Comparison of ENCODE assay signal across 9 mouse cellular contexts in the genomic region with DNA sequence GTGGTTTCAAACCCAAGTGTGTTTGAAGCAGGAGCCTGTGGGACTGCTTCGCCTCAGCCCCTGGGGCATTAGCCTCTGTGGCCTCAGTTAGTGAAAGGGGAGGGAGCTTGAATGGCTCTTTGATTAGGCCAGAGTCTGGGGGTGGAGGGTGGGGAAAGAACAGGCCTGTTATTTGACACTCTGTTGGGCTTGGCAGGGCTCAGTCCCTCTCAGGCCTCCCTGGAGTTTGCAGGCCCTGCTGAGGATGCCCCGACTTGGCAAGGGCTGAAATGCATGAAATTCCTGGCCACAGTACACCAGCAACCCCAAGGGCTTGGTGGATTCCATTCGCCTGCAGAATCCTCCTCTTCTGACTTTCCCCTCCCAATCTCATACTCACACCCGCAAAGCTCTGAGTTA. TPM values are rescaled to one million over a fixed set of nuclear protein-coding genes. Genes with fewer than 3 reads are reported as not detected.
DNase-seq lines count a peak whose midpoint lies in the region; ATAC-seq and TF ChIP-seq lines count a peak whose summit lies in the region.
"Had no signal": no experiment of that assay in that cellular context is flagged by ENCODE, and none has a peak within 500 bp of the region (broad histone marks: within the 10 kb centered on the region; RNA-seq: fewer than 3 reads in every experiment).

No protein-coding gene starts in this region.

- no peak overlapping the region for H3K9ac ChIP-seq in intestine, embryonic 14.5 days (ENCODE audit: low read length)
- H3K9ac ChIP-seq in intestine, postnatal 0 days (ENCODE audit: low read depth, low read length), result no peak overlapping the region
- H3K9ac ChIP-seq in heart, adult 2 months (ENCODE audit: low read depth, low read length), result no peak overlapping the region
- no peak overlapping the region for H3K9ac ChIP-seq in liver, embryonic 14.5 days (replicated peaks)
- no peak overlapping the region for H3K9ac ChIP-seq in neural tube, embryonic 14.5 days (replicated peaks; ENCODE audit: low read depth, low read length)

- TF ChIP-seq CTCF in intestine, postnatal 0 days (IDR thresholded peaks at IDR 0.05; ENCODE audit: low read depth), result no peak
- TF ChIP-seq CTCF in heart, adult 2 months (IDR thresholded peaks at IDR 0.05), result no peak
- no peak for TF ChIP-seq CTCF in liver, embryonic 14.5 days (IDR thresholded peaks at IDR 0.05; ENCODE audit: low read depth)

- peaks cover 4% of the 10 kb centered on the region; the same call in 1 of the 2 replicates for H3K9me3 ChIP-seq in intestine, embryonic 14.5 days (ENCODE audit: control insufficient read depth, low read length)
- no peaks in the 10 kb centered on the region for H3K9me3 ChIP-seq in intestine, postnatal 0 days (ENCODE audit: control insufficient read depth)
- no peaks in the 10 kb centered on the region for H3K9me3 ChIP-seq in liver, embryonic 14.5 days (ENCODE audit: control insufficient read depth, low read length)
- peaks cover 5% of the 10 kb centered on the region for H3K9me3 ChIP-seq in neural tube, embryonic 14.5 days (ENCODE audit: control insufficient read depth, low read length)

- ATAC-seq in intestine, embryonic 14.5 days (replicated peaks; ENCODE audit: low FRiP score, low TSS enrichment, low read depth), result peak; percentile 56; the same call in 1 of the 2 replicates
- ATAC-seq in intestine, postnatal 0 days, result no peak
- ATAC-seq in liver, embryonic 14.5 days (ENCODE audit: insufficient read depth), result 0 out of 2 replicates have a peak, but pooled peaks have one; percentile 40
- peak; percentile 92 for ATAC-seq in neural tube, embryonic 14.5 days (ENCODE audit: low read depth)

- no peak overlapping the region for H3K4me2 ChIP-seq in intestine, embryonic 14.5 days (ENCODE audit: low read length)
- H3K4me2 ChIP-seq in intestine, postnatal 0 days (replicated peaks; ENCODE audit: low read depth), result no peak overlapping the region
- H3K4me2 ChIP-seq in liver, embryonic 14.5 days (ENCODE audit: low read depth), result no peak overlapping the region
- H3K4me2 ChIP-seq in neural tube, embryonic 14.5 days (ENCODE audit: low read depth, low read length), result no peak overlapping the region

- H3K27me3 ChIP-seq in intestine, embryonic 14.5 days (replicated peaks; ENCODE audit: control insufficient read depth, insufficient read depth, low read length), result no peaks in the 10 kb centered on the region
- no peaks in the 10 kb centered on the region for H3K27me3 ChIP-seq in intestine, postnatal 0 days (replicated peaks; ENCODE audit: control insufficient read depth, insufficient read depth, low read length)
- no peaks in the 10 kb centered on the region for H3K27me3 ChIP-seq in heart, adult 2 months (ENCODE audit: control insufficient read depth, insufficient read depth, low read length)
- H3K27me3 ChIP-seq in liver, embryonic 14.5 days (ENCODE audit: control insufficient read depth, insufficient read depth, low read length), result no peaks in the 10 kb centered on the region
- no peaks in the 10 kb centered on the region for H3K27me3 ChIP-seq in neural tube, embryonic 14.5 days (ENCODE audit: control insufficient read depth, insufficient read depth, low read length)

- intact Hi-C loops in heart, adult 2 months (cut with DNase I), result no loop called here

- no peaks in the 10 kb centered on the region for H3K36me3 ChIP-seq in intestine, embryonic 14.5 days (ENCODE audit: control insufficient read depth, insufficient read depth, low read length)
- H3K36me3 ChIP-seq in intestine, postnatal 0 days (ENCODE audit: control insufficient read depth, insufficient read depth), result no peaks in the 10 kb centered on the region
- H3K36me3 ChIP-seq in heart, adult 2 months (ENCODE audit: control insufficient read depth, insufficient read depth, low read length), result no peaks in the 10 kb centered on the region
- no peaks in the 10 kb centered on the region for H3K36me3 ChIP-seq in liver, embryonic 14.5 days (replicated peaks; ENCODE audit: control insufficient read depth, insufficient read depth, low read depth)
- no peaks in the 10 kb centered on the region for H3K36me3 ChIP-seq in neural tube, embryonic 14.5 days (ENCODE audit: control insufficient read depth, insufficient read depth, low read length)

- no peaks in the 10 kb centered on the region for H3K79me2 ChIP-seq in heart, adult 2 months (replicated peaks; ENCODE audit: control insufficient read depth, insufficient read depth, low read length)

- no peak overlapping the region for H3K4me3 ChIP-seq in intestine, embryonic 14.5 days (ENCODE audit: low read depth, low read length)
- no peak overlapping the region for H3K4me3 ChIP-seq in intestine, postnatal 0 days (ENCODE audit: low read depth, low read length)
- no peak overlapping the region for H3K4me3 ChIP-seq in heart, adult 2 months
- no peak overlapping the region for H3K4me3 ChIP-seq in liver, embryonic 14.5 days (ENCODE audit: insufficient read depth in 1 of 2, low read depth in 2 of 2, low read length in 2 of 2)
- no peak overlapping the region for H3K4me3 ChIP-seq in neural tube, embryonic 14.5 days (ENCODE audit: low read depth, low read length)

- H3K4me1 ChIP-seq in intestine, embryonic 14.5 days (replicated peaks; ENCODE audit: control insufficient read depth, insufficient read depth, low read length), result peaks cover 41% of the 10 kb centered on the region
- no peaks in the 10 kb centered on the region for H3K4me1 ChIP-seq in intestine, postnatal 0 days (replicated peaks; ENCODE audit: control insufficient read depth, insufficient read depth, low read length)
- peaks cover 2% of the 10 kb centered on the region for H3K4me1 ChIP-seq in heart, adult 2 months (ENCODE audit: control insufficient read depth, insufficient read depth, low read length)
- H3K4me1 ChIP-seq in liver, embryonic 14.5 days (replicated peaks; ENCODE audit: control insufficient read depth in 2 of 2, insufficient read depth in 2 of 2, low read length in 1 of 2), result peaks cover 0 to 13% of the 10 kb centered on the region in 2 experiments; a peak in 2 of 4 replicates
- peaks cover 7% of the 10 kb centered on the region; the same call in 1 of the 2 replicates for H3K4me1 ChIP-seq in neural tube, embryonic 14.5 days (ENCODE audit: control insufficient read depth, insufficient read depth, low read length)

- TF ChIP-seq POLR2A in heart, adult 2 months (IDR thresholded peaks at IDR 0.05; ENCODE audit: insufficient read depth, low read depth, low read length), result no peak

- 24% methylated on average over 4 of the region's 4 CpGs for WGBS in intestine, embryonic 14.5 days
- 37% methylated on average over 4 of the region's 4 CpGs for WGBS in intestine, postnatal 0 days
- 36% methylated on average over 4 of the region's 4 CpGs for WGBS in heart, adult 2 months
- 52% methylated on average over 4 of the region's 4 CpGs for WGBS in liver, embryonic 14.5 days (ENCODE audit: insufficient replicate concordance)
- WGBS in neural tube, embryonic 14.5 days, result 5% methylated on average over 4 of the region's 4 CpGs

- peak overlapping the region; percentile 74 for H3K27ac ChIP-seq in intestine, embryonic 14.5 days (ENCODE audit: low read depth)
- no peak overlapping the region for H3K27ac ChIP-seq in intestine, postnatal 0 days (ENCODE audit: low read depth, low read length)
- H3K27ac ChIP-seq in heart, adult 2 months, result no peak overlapping the region
- no peak overlapping the region for H3K27ac ChIP-seq in liver, embryonic 14.5 days
- H3K27ac ChIP-seq in neural tube, embryonic 14.5 days (ENCODE audit: low read depth, low read length), result no peak overlapping the region

- no peak for TF ChIP-seq EP300 in heart, adult 2 months (IDR thresholded peaks at IDR 0.05; ENCODE audit: insufficient read depth, low read depth, low read length)
- TF ChIP-seq EP300 in liver, embryonic 14.5 days (IDR thresholded peaks at IDR 0.05; ENCODE audit: low read depth), result no peak

- peak; percentile 67 for DNase-seq in intestine, embryonic 14.5 days (ENCODE audit: low spot score)
- peak; percentile 57 for DNase-seq in embryo, embryonic 11.5 days (ENCODE audit: low read depth, low spot score)
- DNase-seq in heart, adult 2 months, result peak; percentile 59 to 78
- peak; percentile 45 for DNase-seq in kidney, adult 18-20 months
- DNase-seq in liver, embryonic 14.5 days (ENCODE audit: low read depth in 3 of 3, low spot score in 3 of 3), result no peak
- no peak for DNase-seq in spleen, postnatal 14 days (ENCODE audit: low spot score in 2 of 2)

RNA-seq across cellular contexts. Expression of gene Tlr1, which starts 55.3 kb away (rescaled TPM):
- 1.0 and 1.2 TPM in 2 replicates for polyA plus RNA-seq in intestine, embryonic 14.5 days (2014; fragmentation: Nextera tagmentation; extraction: Ambion mirVana)
- 1.0 and 1.6 TPM in 2 replicates for polyA plus RNA-seq in intestine, postnatal 0 days (2015; fragmentation: Nextera tagmentation; extraction: Ambion mirVana)
- under 1 TPM; 0.32 to 0.63 TPM for total RNA-seq in heart, adult 2 months (2021)
- polyA plus RNA-seq in heart, adult 2 months (2012; rRNA removed), result 1.00 and 1.0 TPM in 2 replicates
- 1.1 and 1.4 TPM in 2 replicates for polyA plus RNA-seq in liver, embryonic 14.5 days (2012; rRNA removed)
- polyA plus RNA-seq in liver, embryonic 14.5 days (2014; fragmentation: Nextera tagmentation; extraction: Ambion mirVana), result 1.1 and 1.4 TPM in 2 replicates
- 0.11 and 0.61 TPM in 2 replicates for polyA plus RNA-seq in neural tube, embryonic 14.5 days (2014; fragmentation: Nextera tagmentation; extraction: Ambion mirVana)
- total RNA-seq: gastrocnemius, adult 8-10 months had no signal

Comparison
In these comparisons a context has a peak if more than half of its experiments do, and no peak if none do; other contexts are left out.
1. DNase-seq: peak in intestine, embryonic 14.5 days (single experiment), embryo, embryonic 11.5 days (single experiment), heart, adult 2 months (2 of 2) and kidney, adult 18-20 months (single experiment); none in liver, embryonic 14.5 days (0 of 3) and spleen, postnatal 14 days (0 of 2).